In genomic region chr15:81961078-81961451, GRCm38 (mm10) we compare ENCODE assay signal across 9 mouse cellular contexts. TPM values are rescaled to one million over a fixed set of nuclear protein-coding genes. Genes with fewer than 3 reads are reported as not detected.
DNase-seq lines count a peak whose midpoint lies in the region; ATAC-seq and TF ChIP-seq lines count a peak whose summit lies in the region.
"Had no signal": no experiment of that assay in that cellular context is flagged by ENCODE, and none has a peak within 500 bp of the region (broad histone marks: within the 10 kb centered on the region; RNA-seq: fewer than 3 reads in every experiment).

No protein-coding gene starts in this region.

- H3K4me1 ChIP-seq in megakaryocyte, embryonic 14.5 days: peaks cover 34% of the 10 kb centered on the region
- H3K4me1 ChIP-seq in limb, embryonic 11.5 days (ENCODE audit: control insufficient read depth, insufficient read depth, low read length): 0 out of 2 replicates have a peak, but pooled peaks cover 3% of the 10 kb centered on the region
- no peaks in the 10 kb centered on the region; the same call in 1 of the 2 replicates for H3K4me1 ChIP-seq in small intestine, adult 2 months (ENCODE audit: control insufficient read depth, insufficient read depth, insufficient read length, low read length)

- H3K27ac ChIP-seq in limb, embryonic 11.5 days (replicated peaks; ENCODE audit: low read depth, low read length): no peak overlapping the region
- H3K27ac ChIP-seq in small intestine, adult 2 months (ENCODE audit: insufficient read depth, low read depth, low read length): no peak overlapping the region

- no peak for DNase-seq in limb, embryonic 11.5 days (ENCODE audit: low spot score)
- no peak for DNase-seq in right cerebral cortex, postnatal 25 days
- DNase-seq in retina, embryonic 14.5 days (ENCODE audit: low spot score): no peak
- no peak for DNase-seq in layer of hippocampus, adult 11-12 months (ENCODE audit: low spot score)

- WGBS in limb, embryonic 11.5 days: under 1% methylated on average over 8 of the region's 8 CpGs
- 3% methylated on average over 7 of the region's 8 CpGs for WGBS in small intestine, adult 2 months

- peak overlapping the region; percentile 98 for H3K4me3 ChIP-seq in megakaryocyte, embryonic 14.5 days (replicated peaks)
- peak overlapping the region; percentile 58 for H3K4me3 ChIP-seq in limb, embryonic 11.5 days (ENCODE audit: low read depth, low read length)
- peak overlapping the region; percentile 47 for H3K4me3 ChIP-seq in small intestine, adult 2 months (ENCODE audit: low read depth, low read length)

- ATAC-seq in megakaryocyte, adult 5-6 weeks (ENCODE audit: poor library complexity, severe bottlenecking): no peak
- ATAC-seq in erythroid progenitor cell, adult 5-6 weeks (replicated peaks; ENCODE audit: low FRiP score, poor library complexity, severe bottlenecking): peak; percentile 40
- peak; percentile 55 for ATAC-seq in limb, embryonic 11.5 days (ENCODE audit: insufficient number of reproducible peaks, low FRiP score, low TSS enrichment, low read depth)

- H3K9me3 ChIP-seq in megakaryocyte, embryonic 14.5 days: no peaks in the 10 kb centered on the region
- H3K9me3 ChIP-seq in limb, embryonic 11.5 days (ENCODE audit: control insufficient read depth, low read length): no peaks in the 10 kb centered on the region

- TF ChIP-seq POLR2A in small intestine, adult 2 months (IDR thresholded peaks at IDR 0.05; ENCODE audit: low read depth, low read length): no peak

- peak overlapping the region; percentile 100 for H3K4me2 ChIP-seq in limb, embryonic 11.5 days (ENCODE audit: low read depth, severe bottlenecking)

- H3K9ac ChIP-seq in limb, embryonic 11.5 days (ENCODE audit: low read length): no peak overlapping the region

- peaks cover 17% of the 10 kb centered on the region for H3K36me3 ChIP-seq in megakaryocyte, embryonic 14.5 days (replicated peaks; ENCODE audit: low read length)
- H3K36me3 ChIP-seq in limb, embryonic 11.5 days (ENCODE audit: control insufficient read depth, insufficient read depth, low read length): no peaks in the 10 kb centered on the region
- H3K36me3 ChIP-seq in small intestine, adult 2 months (ENCODE audit: control insufficient read depth, insufficient read depth, low read length): no peaks in the 10 kb centered on the region

- no peak for TF ChIP-seq CTCF in small intestine, adult 2 months (IDR thresholded peaks at IDR 0.05; ENCODE audit: extremely low read depth, insufficient read length, insufficient replicate concordance, low read depth, low read length)

- H3K27me3 ChIP-seq in megakaryocyte, embryonic 14.5 days (replicated peaks): no peaks in the 10 kb centered on the region
- no peaks in the 10 kb centered on the region for H3K27me3 ChIP-seq in limb, embryonic 11.5 days (ENCODE audit: control insufficient read depth, insufficient read depth, low read length)
- no peaks in the 10 kb centered on the region for H3K27me3 ChIP-seq in small intestine, adult 2 months (ENCODE audit: control insufficient read depth, insufficient read depth, low read length)

RNA-seq across cellular contexts. Expression of gene Pmm1, which starts 0.3 kb away (rescaled TPM):
- polyA plus RNA-seq in megakaryocyte, embryonic 14.5 days (2012; ENCODE audit: insufficient read depth, low replicate concordance): 7.0 and 42.9 TPM in 2 replicates
- total RNA-seq in megakaryocyte, adult 5-6 weeks (2015): 10.4 and 10.5 TPM in 2 replicates
- total RNA-seq in megakaryocyte, adult 5-6 weeks (2017): 5.6 and 5.7 TPM in 2 replicates
- 17.6 and 18.0 TPM in 2 replicates for total RNA-seq in erythroid progenitor cell, adult 5-6 weeks (2015; ENCODE audit: low replicate concordance)
- total RNA-seq in erythroid progenitor cell, adult 5-6 weeks (2017; ENCODE audit: low replicate concordance): 9.4 and 14.2 TPM in 2 replicates
- polyA plus RNA-seq in limb, embryonic 11.5 days (2014; fragmentation: Nextera tagmentation; extraction: Ambion mirVana): 15.3 and 16.0 TPM in 2 replicates
- polyA plus RNA-seq in small intestine, adult 2 months (2012; rRNA removed): 18.9 and 22.0 TPM in 2 replicates

RNA-seq across cellular contexts. Expression of gene 1700029P11Rik, which starts 19.3 kb away (rescaled TPM):
- polyA plus RNA-seq in megakaryocyte, embryonic 14.5 days (2012; ENCODE audit: insufficient read depth, low replicate concordance): not detected in 2 replicates
- not detected in 2 replicates for total RNA-seq in megakaryocyte, adult 5-6 weeks (2015)
- not detected in 2 replicates for total RNA-seq in megakaryocyte, adult 5-6 weeks (2017)
- not detected in 2 replicates for total RNA-seq in erythroid progenitor cell, adult 5-6 weeks (2015; ENCODE audit: low replicate concordance)
- total RNA-seq in erythroid progenitor cell, adult 5-6 weeks (2017; ENCODE audit: low replicate concordance): not detected in 2 replicates
- polyA plus RNA-seq in limb, embryonic 11.5 days (2014; fragmentation: Nextera tagmentation; extraction: Ambion mirVana): not detected in 2 replicates
- not detected in 2 replicates for polyA plus RNA-seq in small intestine, adult 2 months (2012; rRNA removed)
- total RNA-seq: left cerebral cortex, postnatal 10 days had no signal

RNA-seq across cellular contexts. Expression of gene Csdc2, which starts 24.5 kb away (rescaled TPM):
- not detected in 2 replicates for polyA plus RNA-seq in megakaryocyte, embryonic 14.5 days (2012; ENCODE audit: insufficient read depth, low replicate concordance)
- total RNA-seq in megakaryocyte, adult 5-6 weeks (2015): not detected in 2 replicates
- not detected in 2 replicates for total RNA-seq in megakaryocyte, adult 5-6 weeks (2017)
- total RNA-seq in erythroid progenitor cell, adult 5-6 weeks (2015; ENCODE audit: low replicate concordance): not detected in 2 replicates
- total RNA-seq in erythroid progenitor cell, adult 5-6 weeks (2017; ENCODE audit: low replicate concordance): not detected in 2 replicates
- 4.9 TPM in 2 replicates for polyA plus RNA-seq in limb, embryonic 11.5 days (2014; fragmentation: Nextera tagmentation; extraction: Ambion mirVana)
- polyA plus RNA-seq in small intestine, adult 2 months (2012; rRNA removed): 1.3 and 2.4 TPM in 2 replicates

RNA-seq across cellular contexts. Expression of gene Xrcc6, which starts 26.6 kb away (rescaled TPM):
- polyA plus RNA-seq in megakaryocyte, embryonic 14.5 days (2012; ENCODE audit: insufficient read depth, low replicate concordance): 7.9 and 8.1 TPM in 2 replicates
- 28.8 and 36.2 TPM in 2 replicates for total RNA-seq in megakaryocyte, adult 5-6 weeks (2015)
- total RNA-seq in megakaryocyte, adult 5-6 weeks (2017): 82.5 and 83.2 TPM in 2 replicates
- 64.9 and 89.3 TPM in 2 replicates for total RNA-seq in erythroid progenitor cell, adult 5-6 weeks (2015; ENCODE audit: low replicate concordance)
- 104 and 112 TPM in 2 replicates for total RNA-seq in erythroid progenitor cell, adult 5-6 weeks (2017; ENCODE audit: low replicate concordance)
- polyA plus RNA-seq in limb, embryonic 11.5 days (2014; fragmentation: Nextera tagmentation; extraction: Ambion mirVana): 91.0 and 105 TPM in 2 replicates
- 7.8 and 9.1 TPM in 2 replicates for polyA plus RNA-seq in small intestine, adult 2 months (2012; rRNA removed)

RNA-seq across cellular contexts. Expression of gene Polr3h, which starts 35.0 kb away (rescaled TPM):
- 38.3 and 52.6 TPM in 2 replicates for polyA plus RNA-seq in megakaryocyte, embryonic 14.5 days (2012; ENCODE audit: insufficient read depth, low replicate concordance)
- 2.7 and 3.9 TPM in 2 replicates for total RNA-seq in megakaryocyte, adult 5-6 weeks (2015)
- 5.5 and 7.8 TPM in 2 replicates for total RNA-seq in megakaryocyte, adult 5-6 weeks (2017)
- total RNA-seq in erythroid progenitor cell, adult 5-6 weeks (2015; ENCODE audit: low replicate concordance): 1.1 and 6.7 TPM in 2 replicates
- 6.0 and 9.1 TPM in 2 replicates for total RNA-seq in erythroid progenitor cell, adult 5-6 weeks (2017; ENCODE audit: low replicate concordance)
- 68.2 and 71.3 TPM in 2 replicates for polyA plus RNA-seq in limb, embryonic 11.5 days (2014; fragmentation: Nextera tagmentation; extraction: Ambion mirVana)
- polyA plus RNA-seq in small intestine, adult 2 months (2012; rRNA removed): 3.7 and 5.2 TPM in 2 replicates

Comparison
In these comparisons a context has a peak if more than half of its experiments do, and no peak if none do; other contexts are left out.
1. H3K4me3 ChIP-seq: peak in every context shown above with its lines; median percentile 98 in megakaryocyte, embryonic 14.5 days; 58 in limb, embryonic 11.5 days; 47 in small intestine, adult 2 months.